Mouse (Mus musculus): ENCODE measurements around the gene Mrm2. TPM values are rescaled to one million over a fixed set of nuclear protein-coding genes. Genes with fewer than 3 reads are reported as not detected.

Mrm2 gene
- polyA plus RNA-seq, 1 experiment: 6.5 TPM

- TF ChIP-seq POLR2A (IDR thresholded peaks at IDR 0.05; ENCODE audit: borderline replicate concordance, low read depth, low read length) (no peak), CTCF (IDR thresholded peaks at IDR 0.05; ENCODE audit: low read depth, low read length) (no peak)
- Histone ChIP-seq H3K4me1 (ENCODE audit: control insufficient read depth, insufficient read depth, low read length) (peaks cover 27% of the 10 kb centered on the region), H3K27ac (ENCODE audit: insufficient read depth, low read depth, low read length) (no peak overlapping the region), H3K4me3 (ENCODE audit: insufficient read depth, low read length) (no peak overlapping the region)
Measured at GRCm38 (mm10) chr5:140346050-140346449, 14.4 kb upstream of the Mrm2 start.

DNA sequence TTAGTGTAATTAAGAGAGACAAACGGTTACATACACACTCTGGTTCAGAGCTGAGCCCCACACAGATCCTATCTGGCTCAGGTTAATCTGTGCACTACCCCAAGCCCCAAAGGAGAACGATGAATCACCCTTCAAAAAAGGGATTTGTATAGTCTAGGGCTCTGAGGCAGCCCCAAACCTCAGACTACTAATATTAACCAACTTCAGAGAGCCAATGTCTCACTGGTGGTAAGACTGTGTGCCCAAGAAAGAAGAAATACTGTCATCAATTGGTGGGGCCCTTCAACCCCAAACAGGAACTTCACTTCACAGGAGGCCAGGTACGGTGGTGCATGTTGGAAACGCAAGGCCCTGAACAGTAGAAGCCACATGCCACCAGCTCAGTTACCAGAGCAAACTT is 13.5 kb upstream of the Mrm2 start:
- Histone ChIP-seq H3K27ac (ENCODE audit: insufficient read depth, low read depth, low read length) (no peak overlapping the region), H3K4me1 (ENCODE audit: control insufficient read depth, insufficient read depth, low read length) (peaks cover 19% of the 10 kb centered on the region), H3K4me3 (ENCODE audit: insufficient read depth, low read length) (no peak overlapping the region)
- TF ChIP-seq POLR2A (IDR thresholded peaks at IDR 0.05; ENCODE audit: borderline replicate concordance, low read depth, low read length) (no peak), CTCF (IDR thresholded peaks at IDR 0.05; ENCODE audit: low read depth, low read length) (no peak)

- no peak overlapping the region for H3K4me3 ChIP-seq (ENCODE audit: insufficient read depth, low read length)
- no peaks in the 10 kb centered on the region for H3K4me1 ChIP-seq (ENCODE audit: control insufficient read depth, insufficient read depth, low read length)
- no peak overlapping the region for H3K27ac ChIP-seq (ENCODE audit: insufficient read depth, low read depth, low read length)
- TF ChIP-seq CTCF (IDR thresholded peaks at IDR 0.05; ENCODE audit: low read depth, low read length): no peak
- TF ChIP-seq POLR2A (IDR thresholded peaks at IDR 0.05; ENCODE audit: borderline replicate concordance, low read depth, low read length): no peak
Measured at GRCm38 (mm10) chr5:140342880-140343279, 11.2 kb upstream of the Mrm2 start.

DNA sequence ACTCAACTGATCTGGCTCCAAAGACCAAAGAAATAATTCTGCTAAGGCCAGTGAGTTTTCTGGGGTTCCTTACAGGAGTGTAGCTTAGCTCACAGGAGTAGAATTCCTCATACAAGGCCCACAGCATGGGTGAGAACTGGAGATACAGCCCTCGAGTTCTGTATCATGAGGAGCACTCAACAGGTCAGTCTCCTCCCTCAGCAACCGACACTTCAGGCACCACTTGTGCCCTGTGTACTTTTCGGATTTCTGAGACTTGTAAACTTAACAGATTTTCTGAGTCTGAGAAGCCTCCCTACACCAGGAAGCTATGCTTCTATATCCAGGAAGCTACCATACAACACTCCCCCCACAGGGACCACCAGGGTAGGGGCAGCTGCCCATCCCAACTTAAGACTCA is 8.1 kb upstream of the Mrm2 start:
- H3K4me3 ChIP-seq (ENCODE audit: insufficient read depth, low read length): no peak overlapping the region

GRCm38 (mm10) chr5:140338779-140339178 is 7.1 kb upstream of the Mrm2 start:
- H3K4me1 ChIP-seq (ENCODE audit: control insufficient read depth, insufficient read depth, low read length): no peaks in the 10 kb centered on the region
- no peak overlapping the region for H3K4me3 ChIP-seq (ENCODE audit: insufficient read depth, low read length)
- no peak overlapping the region for H3K27ac ChIP-seq (ENCODE audit: insufficient read depth, low read depth, low read length)
- TF ChIP-seq CTCF (IDR thresholded peaks at IDR 0.05; ENCODE audit: low read depth, low read length) (no peak), POLR2A (IDR thresholded peaks at IDR 0.05; ENCODE audit: borderline replicate concordance, low read depth, low read length) (no peak)

More for the DNA sequence above, 8.1 kb upstream of the Mrm2 start:
- no peaks in the 10 kb centered on the region for H3K4me1 ChIP-seq (ENCODE audit: control insufficient read depth, insufficient read depth, low read length)
- no peak overlapping the region for H3K27ac ChIP-seq (ENCODE audit: insufficient read depth, low read depth, low read length)
- TF ChIP-seq POLR2A (IDR thresholded peaks at IDR 0.05; ENCODE audit: borderline replicate concordance, low read depth, low read length): no peak
- no peak for TF ChIP-seq CTCF (IDR thresholded peaks at IDR 0.05; ENCODE audit: low read depth, low read length)

DNA sequence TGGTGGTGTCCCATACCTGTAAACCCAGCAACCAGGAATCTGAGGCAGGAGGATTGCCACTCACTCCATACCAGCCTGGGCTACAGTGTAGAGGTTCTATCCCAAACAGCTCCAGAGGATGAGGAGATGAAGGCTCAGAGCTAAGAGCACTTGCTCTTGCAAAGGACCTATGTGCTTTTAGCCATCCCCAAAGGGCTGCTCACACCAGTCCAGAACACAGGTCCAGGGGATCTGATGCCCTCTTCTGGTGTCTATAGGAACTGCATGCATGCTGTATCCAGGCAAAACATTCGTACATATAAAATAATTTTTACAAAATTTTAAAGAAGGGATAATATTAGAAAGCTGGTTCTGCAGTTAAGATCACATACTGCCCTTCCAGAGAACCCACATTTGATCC is 5.0 kb upstream of the Mrm2 start:
- TF ChIP-seq POLR2A (IDR thresholded peaks at IDR 0.05; ENCODE audit: borderline replicate concordance, low read depth, low read length) (no peak), CTCF (IDR thresholded peaks at IDR 0.05; ENCODE audit: low read depth, low read length) (peak; percentile 54)
- H3K4me3 ChIP-seq (ENCODE audit: insufficient read depth, low read length): no peak overlapping the region
- no peak overlapping the region for H3K27ac ChIP-seq (ENCODE audit: insufficient read depth, low read depth, low read length)
- H3K4me1 ChIP-seq (ENCODE audit: control insufficient read depth, insufficient read depth, low read length): 0 out of 2 replicates have a peak, but pooled peaks cover 2% of the 10 kb centered on the region

GRCm38 (mm10) chr5:140333631-140334030 is 1.9 kb upstream of the Mrm2 start:
- TF ChIP-seq CTCF (IDR thresholded peaks at IDR 0.05; ENCODE audit: low read depth, low read length) (peak; percentile 27), POLR2A (IDR thresholded peaks at IDR 0.05; ENCODE audit: borderline replicate concordance, low read depth, low read length) (no peak)
- peaks cover 2% of the 10 kb centered on the region for H3K4me1 ChIP-seq (ENCODE audit: control insufficient read depth, insufficient read depth, low read length)
- H3K4me3 ChIP-seq (ENCODE audit: insufficient read depth, low read length): no peak overlapping the region
- H3K27ac ChIP-seq (ENCODE audit: insufficient read depth, low read depth, low read length): no peak overlapping the region

DNA sequence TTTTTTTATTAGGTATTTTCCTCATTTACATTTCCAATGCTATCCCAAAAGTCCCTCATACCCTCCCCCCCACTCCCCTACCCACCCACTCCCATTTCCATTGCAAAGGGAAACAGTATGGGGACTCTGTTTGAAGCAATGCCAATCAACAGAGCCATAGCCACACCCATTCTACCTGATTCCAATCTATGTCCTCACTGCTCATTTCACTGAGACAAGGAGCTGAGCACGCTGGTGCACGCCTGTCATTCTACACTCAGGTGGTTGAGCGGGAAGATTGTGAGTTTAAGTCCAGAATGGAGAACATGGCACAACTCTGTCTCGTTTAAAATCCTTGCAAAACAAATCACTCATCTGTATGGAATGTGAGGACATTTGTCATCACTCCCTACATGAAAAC is 821 bp upstream of the Mrm2 start:
- Histone ChIP-seq H3K4me3 (ENCODE audit: insufficient read depth, low read length) (no peak overlapping the region), H3K27ac (ENCODE audit: insufficient read depth, low read depth, low read length) (no peak overlapping the region), H3K4me1 (ENCODE audit: control insufficient read depth, insufficient read depth, low read length) (peaks cover 2% of the 10 kb centered on the region)
- TF ChIP-seq POLR2A (IDR thresholded peaks at IDR 0.05; ENCODE audit: borderline replicate concordance, low read depth, low read length) (no peak), CTCF (IDR thresholded peaks at IDR 0.05; ENCODE audit: low read depth, low read length) (no peak)

- no peak for TF ChIP-seq CTCF (IDR thresholded peaks at IDR 0.05; ENCODE audit: low read depth, low read length)
- no peak for TF ChIP-seq POLR2A (IDR thresholded peaks at IDR 0.05; ENCODE audit: borderline replicate concordance, low read depth, low read length)
- Histone ChIP-seq H3K4me3 (ENCODE audit: insufficient read depth, low read length) (no peak overlapping the region), H3K4me1 (ENCODE audit: control insufficient read depth, insufficient read depth, low read length) (peaks cover 5% of the 10 kb centered on the region), H3K27ac (ENCODE audit: insufficient read depth, low read depth, low read length) (no peak overlapping the region)
Measured at GRCm38 (mm10) chr5:140324058-140324457, 7.6 kb downstream of the Mrm2 start.

- TF ChIP-seq CTCF (IDR thresholded peaks at IDR 0.05; ENCODE audit: low read depth, low read length): no peak
- no peak for TF ChIP-seq POLR2A (IDR thresholded peaks at IDR 0.05; ENCODE audit: borderline replicate concordance, low read depth, low read length)
- H3K4me1 ChIP-seq (ENCODE audit: control insufficient read depth, insufficient read depth, low read length): peaks cover 5% of the 10 kb centered on the region
- peak overlapping the region; percentile 98 for H3K4me3 ChIP-seq (ENCODE audit: insufficient read depth, low read length)
- peak overlapping the region; percentile 87 for H3K27ac ChIP-seq (ENCODE audit: insufficient read depth, low read depth, low read length)
Measured at GRCm38 (mm10) chr5:140321756-140322575, 9.7 kb downstream of the Mrm2 start.

Measured in bone marrow macrophage, adult 2 months (primary cell).